Mouse (Mus musculus) hindbrain, embryonic 13.5 days (tissue): ENCODE data around the gene Lhx3. TPM values are rescaled to one million over a fixed set of nuclear protein-coding genes. Genes with fewer than 3 reads are reported as not detected.

Experiments
- ATAC-seq: fragments of 200-750 bp; cut with Nextera tagmentation; 2 replicates; pipeline ENCODE4 v1.8.0; 2017; ENCODE audit warnings: moderate TSS enrichment; ENCODE audit not compliant: low FRiP score
- H3K27ac ChIP-seq: fragments of 300-500 bp; sonication (generic); 2 replicates; pipeline ENCODE4 v1.5.1; 2015; ENCODE audit warnings: inconsistent platforms, mild to moderate bottlenecking, moderate library complexity
- H3K27me3 ChIP-seq: fragments of 300-500 bp; sonication (generic); 2 replicates; pipeline ENCODE4 v1.6.1; 2015; ENCODE audit warnings: mild to moderate bottlenecking, inconsistent platforms
- H3K36me3 ChIP-seq: fragments of 300-500 bp; sonication (generic); 2 replicates; pipeline ENCODE4 v1.6.1; 2015; ENCODE audit warnings: mild to moderate bottlenecking, inconsistent platforms
- H3K4me1 ChIP-seq: fragments of 300-500 bp; sonication (generic); replicated peaks from 2 replicates; pipeline ENCODE4 v1.6.1; 2015; ENCODE audit warnings: inconsistent platforms
- H3K4me2 ChIP-seq: fragments of 300-500 bp; sonication (generic); 2 replicates; pipeline ENCODE4 v1.6.1; 2015; ENCODE audit warnings: inconsistent platforms, mild to moderate bottlenecking, moderate library complexity
- H3K4me3 ChIP-seq: fragments of 300-500 bp; sonication (generic); 2 replicates; pipeline ENCODE4 v1.5.1; 2015; ENCODE audit warnings: mild to moderate bottlenecking, inconsistent platforms
- H3K9ac ChIP-seq: fragments of 300-500 bp; sonication (generic); 2 replicates; pipeline ENCODE4 v1.6.1; 2015; ENCODE audit warnings: mild to moderate bottlenecking, inconsistent platforms
- H3K9me3 ChIP-seq: fragments of 300-500 bp; sonication (generic); 2 replicates; pipeline ENCODE4 v1.6.1; 2016; ENCODE audit warnings: inconsistent platforms
- WGBS: fragments of 180-500 bp; shearing (Covaris S2); methylation state at CpG from one replicate; pipeline ENCODE4 v1.1.7; 2015; 5-methylcytosine and 5-hydroxymethylcytosine counted together
- polyA plus RNA-seq: library from polyadenylated mRNA; unstranded; fragments of >200 nt; fragmentation: Nextera tagmentation; extraction: Ambion mirVana; gene quantifications from 2 replicates; pipeline ENCODE4 v1.2.1, GENCODE M21; 2015

Gene Lhx3
- polyA plus RNA-seq, result 5.2 and 15.4 TPM in 2 replicates

DNA sequence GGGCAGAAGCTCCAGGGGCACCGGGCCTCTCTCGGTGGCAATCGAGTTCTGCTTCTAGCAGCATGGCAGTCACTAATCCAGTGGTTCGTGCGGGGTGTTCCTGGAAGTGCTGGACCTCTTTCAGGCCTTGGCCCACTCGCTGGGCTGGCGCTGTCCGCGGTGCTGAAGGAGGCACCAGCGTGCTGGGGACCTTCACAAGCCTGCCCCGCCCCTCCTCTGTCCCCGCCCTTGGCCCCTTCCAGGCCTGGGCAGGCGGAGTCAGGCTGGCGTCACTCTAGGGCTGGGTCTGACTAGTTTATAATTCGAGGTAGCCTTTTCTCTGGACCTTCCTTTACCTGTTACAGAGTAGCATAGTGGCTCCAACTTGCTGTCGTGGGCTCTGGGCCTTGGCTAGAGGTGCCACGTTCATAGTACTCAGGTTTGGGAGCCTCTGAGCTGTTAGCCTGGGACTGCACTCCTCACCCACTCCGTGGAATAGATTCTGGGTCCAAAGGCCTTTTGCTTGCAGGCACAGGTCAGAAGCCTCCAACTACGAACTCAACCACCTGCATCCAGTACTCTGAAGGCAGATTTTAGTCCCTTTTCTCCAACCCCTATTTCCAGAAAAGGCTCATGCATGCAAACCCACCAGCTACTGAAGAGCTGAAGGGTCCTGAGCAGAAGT lies at the start of gene Lhx3:
Gene Lhx3, minus strand, starts transcription at position 164 of the 664 bp plus-strand sequence.
- H3K9me3 ChIP-seq, result peaks cover 6% of the 10 kb centered on the region; the same call in 1 of the 2 replicates
- peak within 1 kb of the TSS; percentile 30 for H3K4me3 ChIP-seq
- WGBS, result 7% methylated on average over 19 of the region's 19 CpGs
- H3K36me3 ChIP-seq, result peaks cover 35% of the 10 kb centered on the region
- H3K4me1 ChIP-seq, result peaks cover 27% of the 10 kb centered on the region
- ATAC-seq, result peak; percentile 49; the same call in 1 of the 2 replicates
- H3K4me2 ChIP-seq, result no peak within 1 kb of the TSS
- H3K9ac ChIP-seq, result 0 out of 2 replicates have a peak within 1 kb of the TSS, but pooled peaks have one; percentile 19
- H3K27me3 ChIP-seq, result peaks cover 66% of the 10 kb centered on the region
- H3K27ac ChIP-seq, result 0 out of 2 replicates have a peak within 1 kb of the TSS, but pooled peaks have one; percentile 23

DNA sequence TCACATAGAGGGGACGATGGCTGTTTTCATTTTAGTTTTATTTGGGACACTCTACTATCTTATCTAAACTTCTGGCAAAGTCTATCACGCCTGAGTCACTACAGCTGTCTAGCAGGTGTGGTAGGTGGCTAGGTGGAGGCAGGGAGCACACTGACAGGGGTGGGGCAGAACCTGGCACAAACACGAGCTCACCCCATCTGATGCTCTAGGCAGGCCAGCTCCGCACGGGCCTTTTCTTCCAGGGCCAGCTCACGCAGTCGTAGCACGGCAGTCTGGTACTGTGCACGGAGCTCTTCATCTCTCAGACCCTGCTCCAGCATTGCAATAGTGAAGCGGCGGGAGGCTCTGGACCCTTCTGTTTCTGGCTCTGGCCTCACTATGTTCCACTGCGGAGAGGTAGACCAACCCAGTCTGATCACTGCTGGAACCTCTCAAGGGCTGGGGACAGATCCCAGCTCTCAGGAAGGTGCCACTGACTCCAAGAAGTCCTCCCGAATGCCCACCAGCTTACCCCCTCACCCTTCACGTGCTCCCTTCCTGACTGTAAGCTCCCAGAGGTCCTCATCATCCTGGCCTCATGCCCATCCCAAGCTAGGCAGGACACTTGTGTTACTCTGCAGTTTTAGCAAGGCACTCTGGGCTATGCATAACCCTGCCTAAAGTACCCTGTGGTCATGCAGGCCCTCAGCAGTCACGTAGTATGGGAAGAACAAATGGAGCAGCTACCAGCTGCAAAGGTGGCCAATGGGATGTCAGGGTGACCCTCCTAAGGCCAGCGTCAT lies 49.4 kb upstream of the Lhx3 start:
- 89% methylated on average over 16 of the region's 16 CpGs for WGBS

DNA sequence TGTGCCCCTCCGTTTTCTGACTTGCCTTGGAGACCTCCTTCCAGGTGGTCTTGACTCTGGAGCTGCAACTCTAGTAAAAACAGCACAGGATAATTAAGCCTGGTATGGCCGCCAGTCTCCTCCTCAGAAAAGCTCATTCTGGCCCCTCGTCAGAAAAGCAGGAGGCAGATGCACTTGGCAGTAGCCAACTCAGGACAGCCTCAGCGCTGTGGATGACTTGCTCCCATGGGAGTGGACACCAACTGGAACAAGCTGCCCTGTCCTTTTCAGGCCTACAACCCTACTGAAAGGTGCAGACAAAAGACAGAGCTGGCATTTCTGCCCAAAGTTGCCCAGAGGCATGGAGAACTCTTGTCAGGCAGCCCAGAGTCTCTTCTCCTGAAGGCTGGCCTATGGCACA lies 46.7 kb upstream of the Lhx3 start:
- no peak overlapping the region for H3K4me2 ChIP-seq
- no peaks in the 10 kb centered on the region for H3K9me3 ChIP-seq
- no peak overlapping the region for H3K9ac ChIP-seq
- H3K4me3 ChIP-seq, result no peak overlapping the region
- no peaks in the 10 kb centered on the region for H3K4me1 ChIP-seq
- no peak overlapping the region for H3K27ac ChIP-seq
- peaks cover 4% of the 10 kb centered on the region; the same call in 1 of the 2 replicates for H3K27me3 ChIP-seq
- no peaks in the 10 kb centered on the region for H3K36me3 ChIP-seq
- WGBS, result 68% methylated on average over 4 of the region's 4 CpGs
- no peak for ATAC-seq

More for the DNA sequence above, 49.4 kb upstream of the Lhx3 start:
- H3K4me2 ChIP-seq, result no peak overlapping the region
- no peaks in the 10 kb centered on the region for H3K4me1 ChIP-seq
- H3K9me3 ChIP-seq, result no peaks in the 10 kb centered on the region
- H3K27me3 ChIP-seq, result no peaks in the 10 kb centered on the region
- no peak overlapping the region for H3K9ac ChIP-seq
- no peaks in the 10 kb centered on the region for H3K36me3 ChIP-seq
- no peak overlapping the region for H3K4me3 ChIP-seq
- H3K27ac ChIP-seq, result no peak overlapping the region
- no peak for ATAC-seq

GRCm38 (mm10) chr2:26252514-26253206 lies 44.6 kb upstream of the Lhx3 start:
- H3K4me1 ChIP-seq, result no peaks in the 10 kb centered on the region
- no peak overlapping the region for H3K4me2 ChIP-seq
- no peak overlapping the region for H3K4me3 ChIP-seq
- no peaks in the 10 kb centered on the region for H3K9me3 ChIP-seq
- WGBS, result 62% methylated on average over 8 of the region's 8 CpGs
- H3K27me3 ChIP-seq, result peaks cover 4% of the 10 kb centered on the region; the same call in 1 of the 2 replicates
- H3K27ac ChIP-seq, result no peak overlapping the region
- ATAC-seq, result no peak
- no peak overlapping the region for H3K9ac ChIP-seq
- no peaks in the 10 kb centered on the region for H3K36me3 ChIP-seq

GRCm38 (mm10) chr2:26247531-26247930 lies 39.4 kb upstream of the Lhx3 start:
- Histone ChIP-seq H3K27ac (no peak overlapping the region), H3K36me3 (no peaks in the 10 kb centered on the region), H3K4me2 (no peak overlapping the region), H3K9me3 (no peaks in the 10 kb centered on the region), H3K4me3 (no peak overlapping the region), H3K27me3 (peaks cover 9% of the 10 kb centered on the region; the same call in 1 of the 2 replicates), H3K9ac (no peak overlapping the region), H3K4me1 (no peaks in the 10 kb centered on the region)
- WGBS, result 64% methylated on average over 3 of the region's 3 CpGs
- no peak for ATAC-seq

GRCm38 (mm10) chr2:26240841-26241240 lies 32.8 kb upstream of the Lhx3 start:
- Histone ChIP-seq H3K9me3 (no peaks in the 10 kb centered on the region), H3K4me2 (no peak overlapping the region), H3K27ac (no peak overlapping the region), H3K4me1 (peaks cover 16% of the 10 kb centered on the region), H3K36me3 (no peaks in the 10 kb centered on the region), H3K9ac (no peak overlapping the region), H3K4me3 (no peak overlapping the region), H3K27me3 (no peaks in the 10 kb centered on the region)
- ATAC-seq, result no peak
- WGBS, result 60% methylated on average over 3 of the region's 3 CpGs

DNA sequence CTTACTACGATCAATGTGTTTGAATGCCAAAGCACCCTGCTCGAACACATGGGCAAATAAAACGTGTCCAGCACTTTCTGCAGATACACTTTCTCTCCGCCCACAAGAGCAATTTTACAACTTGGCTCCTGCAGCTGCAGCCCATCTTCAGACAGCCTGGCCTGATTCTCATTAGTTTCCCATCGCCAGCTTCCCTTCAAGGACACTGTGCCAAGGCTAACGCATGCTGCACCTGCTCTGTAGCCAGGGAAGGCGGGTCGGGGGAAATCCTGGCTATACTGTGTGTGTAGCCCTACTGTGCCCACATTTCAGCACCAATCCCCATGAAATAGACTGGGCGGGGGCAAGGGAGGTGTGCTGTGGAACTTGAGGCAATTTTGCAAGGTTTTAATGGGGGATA lies 32.2 kb upstream of the Lhx3 start:
- Histone ChIP-seq H3K27me3 (no peaks in the 10 kb centered on the region), H3K4me3 (no peak overlapping the region), H3K27ac (no peak overlapping the region), H3K4me1 (peaks cover 21% of the 10 kb centered on the region), H3K36me3 (no peaks in the 10 kb centered on the region), H3K4me2 (no peak overlapping the region), H3K9ac (peak overlapping the region; percentile 43; the same call in 1 of the 2 replicates), H3K9me3 (no peaks in the 10 kb centered on the region)
- 66% methylated on average over 9 of the region's 9 CpGs for WGBS
- ATAC-seq, result no peak

GRCm38 (mm10) chr2:26237290-26237782 lies 29.2 kb upstream of the Lhx3 start, which contains the start of gene Qsox2:
TSS of gene Qsox2 (minus strand) at chr2:26237525.
- peak; percentile 81 for ATAC-seq
- no peaks in the 10 kb centered on the region for H3K27me3 ChIP-seq
- peak within 1 kb of the TSS; percentile 90 for H3K9ac ChIP-seq
- peaks cover 32% of the 10 kb centered on the region for H3K4me1 ChIP-seq
- H3K36me3 ChIP-seq, result no peaks in the 10 kb centered on the region
- H3K4me2 ChIP-seq, result peak within 1 kb of the TSS; percentile 82
- 2% methylated on average over 36 of the region's 36 CpGs for WGBS
- no peaks in the 10 kb centered on the region for H3K9me3 ChIP-seq
- peak within 1 kb of the TSS; percentile 88 for H3K27ac ChIP-seq
- H3K4me3 ChIP-seq, result peak within 1 kb of the TSS; percentile 90

DNA sequence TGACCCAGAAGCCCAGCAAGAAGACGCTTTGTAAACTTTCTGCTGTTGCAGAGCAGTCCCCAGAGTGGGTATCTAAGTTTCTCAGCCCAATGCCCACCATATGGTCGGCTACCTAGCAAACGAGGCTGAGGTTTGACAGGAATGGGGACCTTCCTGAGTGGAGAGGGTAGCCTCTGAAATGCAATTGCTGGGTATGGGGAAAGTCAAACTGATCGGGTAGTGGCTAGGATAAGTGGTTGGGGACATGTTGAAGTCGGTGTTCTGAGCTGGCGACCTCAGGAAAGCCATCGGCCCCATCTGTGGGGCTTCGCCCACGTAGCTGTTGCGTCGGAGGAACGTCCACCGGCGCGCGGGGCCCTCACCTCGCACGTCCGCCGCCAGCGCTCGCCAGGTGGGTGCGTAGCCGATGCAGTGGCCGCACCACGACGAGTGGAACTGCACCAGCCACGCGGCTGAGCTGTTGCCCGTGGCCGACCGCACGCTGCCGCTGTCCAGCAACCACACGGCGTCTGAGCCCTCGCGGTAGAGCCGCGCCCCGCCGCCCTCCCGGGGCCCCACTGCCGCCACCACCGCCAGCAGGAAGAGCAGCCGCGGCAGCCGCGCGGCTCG lies 28.7 kb upstream of the Lhx3 start:
- H3K36me3 ChIP-seq, result no peaks in the 10 kb centered on the region
- ATAC-seq, result peak; percentile 66
- H3K27ac ChIP-seq, result peak overlapping the region; percentile 88
- no peaks in the 10 kb centered on the region for H3K9me3 ChIP-seq
- peak overlapping the region; percentile 90 for H3K4me3 ChIP-seq
- WGBS, result under 1% methylated on average over 39 of the region's 51 CpGs
- H3K4me1 ChIP-seq, result peaks cover 32% of the 10 kb centered on the region
- H3K27me3 ChIP-seq, result no peaks in the 10 kb centered on the region
- H3K4me2 ChIP-seq, result peak overlapping the region; percentile 82
- H3K9ac ChIP-seq, result peak overlapping the region; percentile 90

GRCm38 (mm10) chr2:26234771-26235170 lies 26.7 kb upstream of the Lhx3 start:
- ATAC-seq, result no peak
- 85% methylated on average over 2 of the region's 2 CpGs for WGBS
- no peaks in the 10 kb centered on the region for H3K27me3 ChIP-seq

DNA sequence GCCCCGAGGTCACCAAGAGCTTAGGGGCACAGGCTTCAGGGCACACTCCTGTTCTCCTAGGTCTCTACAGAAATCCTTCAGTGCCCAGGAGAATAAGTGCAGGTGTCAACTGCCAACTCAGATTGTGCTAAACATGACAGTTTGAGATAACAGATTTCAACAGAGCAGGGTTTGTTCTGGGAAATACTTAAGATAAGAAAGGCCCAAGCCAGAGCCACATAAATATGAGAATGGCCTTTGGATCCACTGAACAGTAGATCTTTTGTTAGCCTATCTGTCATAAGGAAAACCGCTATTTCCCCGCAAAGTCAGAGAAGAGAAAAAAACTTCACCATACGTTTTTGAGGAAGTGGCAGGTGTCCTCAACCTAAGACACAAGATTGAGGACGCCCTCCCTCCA lies 26.2 kb upstream of the Lhx3 start:
- Histone ChIP-seq H3K4me3 (no peak overlapping the region), H3K9me3 (no peaks in the 10 kb centered on the region), H3K27me3 (no peaks in the 10 kb centered on the region), H3K4me2 (no peak overlapping the region), H3K9ac (no peak overlapping the region), H3K4me1 (peaks cover 25% of the 10 kb centered on the region), H3K36me3 (no peaks in the 10 kb centered on the region; the same call in 1 of the 2 replicates), H3K27ac (no peak overlapping the region)
- no peak for ATAC-seq
- WGBS, result 81% methylated on average over 5 of the region's 5 CpGs

More at GRCm38 (mm10) chr2:26234771-26235170, 26.7 kb upstream of the Lhx3 start:
- Histone ChIP-seq H3K4me2 (no peak overlapping the region), H3K36me3 (no peaks in the 10 kb centered on the region; the same call in 1 of the 2 replicates), H3K4me1 (peaks cover 25% of the 10 kb centered on the region), H3K27ac (no peak overlapping the region), H3K9ac (no peak overlapping the region), H3K9me3 (no peaks in the 10 kb centered on the region), H3K4me3 (no peak overlapping the region)
